Mouse (Mus musculus): ENCODE measurements around the gene Map3k9. TPM values are rescaled to one million over a fixed set of nuclear protein-coding genes. Genes with fewer than 3 reads are reported as not detected.
A peak's percentile ranks its signal among the peaks of the same experiment; 100 is the strongest.

Map3k9 gene
- total RNA-seq (2021) = 1 to 10 TPM; 1.2 to 3.4 TPM
- long read RNA-seq, experiment 1 = 0 reads
- long read RNA-seq, experiment 2 = 0 reads

- DNase-seq = peak; percentile 95 to 96
Measured at GRCm38 (mm10) chr12:81781105-81781909, at the start of gene Map3k9. Gene Map3k9 (minus strand): TSS chr12:81781175.

GRCm38 (mm10) chr12:81828355-81828754 lies 47.4 kb upstream of the Map3k9 start:
- no peak for DNase-seq

GRCm38 (mm10) chr12:81822778-81823480 lies 42.0 kb upstream of the Map3k9 start:
- no peak for DNase-seq

DNA sequence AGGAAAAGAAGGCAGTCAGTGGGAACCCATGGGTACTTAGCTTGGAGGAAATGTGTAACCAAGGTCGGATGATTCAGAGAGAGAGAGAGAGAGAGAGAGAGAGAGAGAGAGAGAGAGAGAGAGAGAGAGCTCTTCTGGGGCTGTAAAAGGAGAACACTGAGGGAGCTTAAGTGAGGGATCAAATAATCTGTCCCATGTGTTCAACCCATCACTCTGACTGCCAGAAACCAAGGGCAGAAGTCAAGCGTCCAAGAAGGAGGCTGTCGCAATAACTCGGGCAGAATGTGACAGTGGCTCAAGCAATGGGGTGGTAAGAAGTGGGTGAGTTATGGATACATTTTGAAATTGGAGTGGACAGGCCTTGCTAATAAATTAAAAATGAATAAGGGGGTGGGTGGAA lies 41.2 kb upstream of the Map3k9 start:
- DNase-seq = peak in 1 of 2 experiments; percentile 23

GRCm38 (mm10) chr12:81820700-81821099 lies 39.7 kb upstream of the Map3k9 start:
- DNase-seq = no peak

DNA sequence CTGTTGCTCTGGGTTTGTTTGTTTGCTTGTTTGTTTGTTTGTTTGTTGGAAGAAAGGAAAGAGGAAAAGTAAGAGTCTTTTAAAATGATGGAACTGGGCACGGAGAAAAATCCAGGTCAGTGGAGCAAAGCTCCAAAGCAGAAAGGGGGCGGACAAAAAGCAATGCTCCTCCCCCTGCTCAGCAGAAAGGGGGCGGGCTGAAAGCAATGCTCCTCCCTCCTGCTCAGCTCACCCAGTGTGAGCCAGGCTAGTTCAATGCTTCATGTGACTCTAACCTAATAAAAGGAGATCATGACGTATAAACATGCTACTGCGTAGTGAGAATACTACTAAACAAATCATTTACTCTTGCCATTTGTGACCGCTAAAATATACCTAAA lies 36.1 kb upstream of the Map3k9 start:
- DNase-seq = peak in 1 of 2 experiments; percentile 12

GRCm38 (mm10) chr12:81816330-81817125 lies 35.6 kb upstream of the Map3k9 start:
- DNase-seq = peak in 1 of 2 experiments; percentile 15

DNA sequence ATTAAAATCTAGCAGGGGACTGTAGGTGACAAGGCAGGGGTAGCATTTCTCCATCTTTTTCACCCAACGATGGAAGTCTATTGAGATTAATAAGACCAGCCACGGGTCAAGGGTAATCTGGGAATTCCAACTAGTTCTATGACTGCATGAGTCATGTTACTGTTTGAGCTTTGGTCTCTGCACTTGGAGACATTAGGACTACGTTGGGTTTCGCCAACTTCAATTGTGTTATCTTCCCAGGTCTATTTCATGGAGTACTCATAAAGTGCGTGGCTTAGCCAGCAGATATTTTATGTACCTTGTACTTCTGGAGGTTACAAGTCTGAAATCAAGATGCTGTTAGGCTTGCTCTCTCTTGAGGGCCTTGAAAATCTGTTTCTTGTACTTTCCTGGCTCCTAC lies 33.8 kb upstream of the Map3k9 start:
- no peak for DNase-seq

DNA sequence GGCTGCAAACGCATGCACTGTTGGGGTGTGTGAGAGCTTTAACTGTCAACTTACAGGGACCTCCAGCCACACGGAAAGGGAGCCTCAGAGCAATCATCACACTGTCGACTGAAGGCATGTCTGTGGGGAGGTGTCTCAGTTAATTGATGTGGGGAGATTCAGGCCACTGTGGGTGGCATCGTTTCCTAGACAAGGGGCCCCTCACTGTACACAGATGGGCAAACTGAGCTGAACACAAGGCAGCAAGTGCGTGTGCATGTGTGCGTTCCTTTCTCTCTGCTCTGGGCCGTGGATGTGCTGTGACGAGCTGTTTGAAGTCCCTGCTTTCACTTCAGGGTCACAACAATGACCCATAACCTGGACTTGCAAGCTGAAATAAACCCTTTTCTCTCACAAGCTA lies 29.4 kb upstream of the Map3k9 start:
- no peak for DNase-seq

DNA sequence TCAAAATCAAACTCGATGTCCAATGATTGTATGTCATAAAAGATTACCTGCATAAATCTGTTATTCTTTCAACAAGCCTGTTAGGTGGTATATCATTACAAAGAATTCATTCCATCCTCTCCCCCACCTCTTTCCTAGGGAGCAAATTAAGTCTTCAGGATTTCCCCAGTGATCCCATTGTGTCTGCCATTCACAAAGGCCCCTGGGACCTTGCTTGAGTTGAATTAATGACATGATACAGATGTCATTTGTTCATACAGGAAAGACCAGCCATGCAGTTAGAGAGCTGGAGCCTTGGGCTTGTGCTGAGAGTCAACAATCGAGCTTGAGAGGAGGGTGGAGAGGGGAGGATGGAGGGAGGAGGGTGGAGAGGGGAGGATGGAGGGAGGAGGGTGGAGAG lies 27.6 kb upstream of the Map3k9 start:
- no peak for DNase-seq

DNA sequence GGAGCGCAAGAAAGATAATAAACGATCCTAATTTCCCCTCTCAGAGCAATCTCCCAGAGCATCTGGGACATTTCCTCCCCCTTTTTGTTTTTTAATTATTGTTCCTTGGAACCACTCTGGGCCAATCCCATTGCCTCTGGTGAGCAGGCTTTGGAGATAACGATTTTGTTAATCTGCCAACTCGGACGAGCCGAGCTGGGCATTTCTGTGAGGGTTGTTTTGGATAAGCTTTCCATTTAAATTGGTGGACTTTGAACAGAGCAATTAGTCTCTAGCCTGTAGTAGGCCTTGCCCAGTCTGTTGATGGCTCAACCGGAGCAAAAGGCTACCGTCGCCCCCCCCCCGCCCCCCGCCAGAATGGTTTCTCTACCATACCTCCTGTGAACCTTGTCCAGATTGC lies 27.0 kb upstream of the Map3k9 start:
- DNase-seq = peak; percentile 27 to 43

- DNase-seq = no peak
Measured at GRCm38 (mm10) chr12:81807529-81807837, 26.5 kb upstream of the Map3k9 start.

DNA sequence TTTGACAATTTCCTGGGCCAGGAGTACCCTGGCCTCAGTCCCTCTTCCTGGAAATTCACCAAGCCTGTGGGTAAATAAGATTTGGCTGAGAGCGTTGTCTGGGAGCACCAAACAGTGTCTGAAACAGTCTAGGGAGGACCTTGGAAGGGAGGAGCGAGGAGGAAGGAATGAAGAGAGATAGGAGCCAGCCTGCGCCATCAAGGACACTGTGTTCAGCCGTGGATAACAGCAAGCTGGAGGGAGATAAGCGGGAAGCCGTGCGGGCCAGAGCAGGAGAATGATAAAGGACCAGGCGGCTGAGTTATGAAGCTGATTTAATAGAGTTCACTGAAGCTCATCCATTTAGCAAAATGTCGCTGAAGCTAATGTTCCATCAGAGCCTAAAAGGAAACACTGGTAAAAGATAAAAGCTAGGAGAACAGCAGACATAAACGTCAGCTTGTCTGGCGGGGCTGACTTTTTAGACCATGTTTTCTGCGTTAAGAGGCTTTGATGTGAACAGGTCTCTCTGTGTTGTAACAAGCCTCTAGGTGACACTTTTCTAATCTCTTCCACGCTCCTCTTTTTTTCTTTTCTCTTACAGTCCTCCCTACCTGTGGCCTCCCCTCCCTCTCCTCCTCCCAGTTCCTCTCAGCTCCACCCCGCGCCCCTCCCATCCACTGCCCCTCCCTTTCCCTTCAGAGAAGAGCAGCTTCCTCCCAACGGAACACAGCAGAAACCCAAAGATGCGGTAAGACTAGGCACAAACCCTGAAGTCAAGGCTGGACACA lies 26.0 kb upstream of the Map3k9 start:
- peak; percentile 69 to 84 for DNase-seq

GRCm38 (mm10) chr12:81806114-81806513 lies 25.1 kb upstream of the Map3k9 start:
- peak in 1 of 2 experiments; percentile 15 for DNase-seq

GRCm38 (mm10) chr12:81803803-81804202 lies 22.8 kb upstream of the Map3k9 start:
- DNase-seq = no peak

GRCm38 (mm10) chr12:81803016-81803415 lies 22.0 kb upstream of the Map3k9 start:
- DNase-seq = no peak

DNA sequence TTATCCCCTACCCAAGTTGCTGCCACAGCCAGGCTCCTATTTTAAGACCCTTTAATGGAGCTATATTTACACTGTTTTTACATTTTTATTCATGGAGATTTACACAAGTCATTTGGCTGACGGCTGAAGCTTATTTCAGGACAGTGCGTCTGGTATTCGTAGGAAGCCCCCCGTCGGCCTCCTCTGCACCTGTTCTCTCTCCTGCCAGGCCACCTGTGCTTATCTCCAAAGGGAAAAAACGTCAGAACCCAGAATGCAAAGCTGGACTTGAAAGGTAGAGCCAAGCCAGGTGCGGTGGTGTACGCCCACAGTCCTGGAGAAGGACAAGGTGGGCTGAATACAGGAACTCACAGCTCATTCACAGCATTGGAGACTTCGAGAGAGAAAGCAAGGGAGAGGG lies 20.2 kb upstream of the Map3k9 start:
- DNase-seq = no peak

DNA sequence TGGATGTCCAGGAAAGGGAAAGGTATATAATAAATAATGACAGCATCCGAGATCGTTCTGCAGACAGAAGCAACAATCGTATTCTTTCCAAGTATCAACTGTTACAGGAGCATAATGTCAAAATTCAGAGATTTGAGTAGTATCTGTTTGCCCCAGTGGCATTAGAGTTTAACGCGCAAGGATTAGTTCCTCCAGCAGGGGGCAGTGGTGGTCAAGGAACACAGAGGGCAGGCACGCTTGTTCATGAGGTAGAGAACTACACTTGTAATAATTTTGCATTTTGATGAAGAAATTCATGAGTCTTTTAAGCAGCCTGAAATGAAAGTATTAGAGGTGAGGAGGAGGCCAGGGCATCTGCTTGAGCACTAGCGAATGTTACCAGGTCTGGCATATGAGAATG lies 15.6 kb upstream of the Map3k9 start:
- peak; percentile 84 to 89 for DNase-seq

DNA sequence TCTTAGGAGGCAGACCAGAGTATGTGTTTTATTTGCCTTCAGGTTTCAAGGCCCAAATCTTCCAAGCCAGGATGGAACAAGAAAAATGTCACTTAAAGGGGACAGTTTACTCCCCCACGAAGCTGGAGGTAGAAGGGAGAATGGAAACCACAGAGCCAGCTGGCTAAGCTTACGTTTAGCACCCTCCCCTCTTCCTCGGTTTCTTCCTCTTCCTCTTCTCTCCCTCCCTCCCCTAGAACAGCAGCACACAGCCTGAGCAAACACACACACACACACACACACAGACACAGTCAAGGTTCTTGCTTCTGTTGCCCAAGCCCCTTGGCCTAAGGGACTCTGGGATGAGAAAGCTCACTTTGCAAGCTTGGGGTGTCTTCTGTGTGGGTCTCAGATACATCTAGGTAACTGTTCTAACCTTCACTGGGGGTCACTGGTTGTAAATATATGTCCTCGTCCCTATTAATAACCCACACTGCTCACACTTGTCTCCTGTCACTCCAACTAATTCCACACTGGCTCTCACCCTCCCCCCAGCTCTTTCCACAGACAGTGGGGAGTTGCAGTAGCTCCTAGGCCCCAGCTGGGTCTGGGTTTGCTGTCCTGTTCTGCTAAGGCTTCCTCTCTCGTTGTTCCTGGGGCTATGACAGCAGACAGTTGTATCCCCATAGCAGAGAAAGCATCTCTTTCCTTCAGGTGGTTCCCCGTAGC lies 11.7 kb upstream of the Map3k9 start:
- DNase-seq = no peak

DNA sequence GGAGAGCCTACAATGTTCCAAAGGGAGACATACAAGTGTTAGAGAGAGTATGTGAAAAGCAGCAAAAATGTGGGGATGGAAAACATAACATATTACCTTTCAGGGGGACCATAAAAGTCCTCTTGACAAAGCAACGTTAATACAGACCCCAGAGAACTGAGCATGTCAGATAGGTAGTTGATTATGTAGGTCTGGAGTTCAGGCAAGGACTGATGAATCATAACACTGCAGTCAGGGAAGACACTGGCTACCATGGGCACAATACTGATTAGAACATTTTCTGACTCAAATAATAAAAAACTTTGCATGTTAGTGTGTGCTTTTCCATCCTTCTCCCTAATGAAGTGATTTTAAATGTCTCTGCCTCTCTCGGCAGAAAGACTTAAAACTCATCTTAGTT lies 8.5 kb upstream of the Map3k9 start:
- no peak for DNase-seq

DNA sequence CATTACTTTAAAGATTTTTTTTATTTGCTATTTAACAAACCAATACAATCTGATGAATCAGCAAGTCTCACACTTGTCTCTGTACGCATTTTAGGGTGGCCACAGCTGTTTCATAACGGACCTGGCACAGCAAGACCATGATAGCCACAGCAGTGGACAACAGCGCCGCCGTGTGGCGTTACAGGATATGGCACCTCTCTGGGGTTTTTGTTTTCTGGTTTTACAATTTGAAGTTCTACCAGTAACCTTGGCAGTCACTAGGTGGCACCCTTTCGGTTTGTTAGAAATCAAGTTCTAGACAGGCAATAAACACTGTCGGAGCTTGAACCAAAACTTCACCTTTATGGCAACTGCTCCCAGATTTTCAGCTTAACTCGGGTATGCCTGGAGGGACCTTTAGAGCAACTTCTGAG lies 7.7 kb upstream of the Map3k9 start:
- peak; percentile 90 to 91 for DNase-seq
